Mouse (Mus musculus) embryo, embryonic 10.5 days (tissue): ENCODE data around the gene Tmem88.

Experiments used
- DNase-seq: peaks from one replicate; pipeline ENCODE4 v3.0.0-alpha.2; 2015; ENCODE audit warnings: low spot score

The Tmem88 gene

DNA sequence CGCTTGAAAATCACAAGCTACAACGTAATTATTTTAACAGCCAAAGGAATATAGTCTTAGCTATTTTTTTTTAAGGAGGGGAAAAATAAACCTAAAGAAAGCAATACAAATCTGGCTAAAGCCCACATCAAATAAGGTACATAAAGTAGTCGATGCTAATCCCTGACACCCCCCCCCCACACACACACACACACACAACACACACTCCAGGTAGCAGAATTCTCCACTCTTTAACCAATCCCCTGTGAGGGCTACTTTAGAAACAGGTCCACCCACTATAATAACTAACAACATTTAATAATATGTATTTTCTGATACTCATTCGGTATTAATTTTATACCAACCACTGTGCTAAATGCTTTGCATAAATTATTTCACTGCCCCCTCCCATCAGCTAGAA is 18.5 kb upstream of the Tmem88 start:
- no peak for DNase-seq

GRCm38 (mm10) chr11:69415668-69416451 is 17.8 kb upstream of the Tmem88 start:
- peak; percentile 88 for DNase-seq

DNA sequence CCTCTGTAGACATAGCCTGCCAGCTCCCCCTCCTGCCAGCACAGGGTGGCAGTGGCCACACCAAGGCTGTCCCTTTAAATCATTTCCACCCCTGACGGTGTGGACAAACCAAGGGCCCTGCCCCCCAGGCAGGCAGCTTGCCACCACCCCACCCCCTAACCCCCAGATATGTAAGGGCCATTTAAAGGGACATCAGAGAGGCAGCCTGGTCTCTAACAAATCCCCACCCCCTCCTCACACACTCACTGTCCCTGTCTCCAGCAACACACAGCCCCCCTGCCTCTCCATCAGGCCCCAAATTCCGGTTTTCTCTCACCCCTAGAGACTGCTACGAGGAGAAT is 17.3 kb upstream of the Tmem88 start:
- DNase-seq, result peak; percentile 74

- peak; percentile 61 for DNase-seq
Measured at GRCm38 (mm10) chr11:69414421-69415326, 16.6 kb upstream of the Tmem88 start.

DNA sequence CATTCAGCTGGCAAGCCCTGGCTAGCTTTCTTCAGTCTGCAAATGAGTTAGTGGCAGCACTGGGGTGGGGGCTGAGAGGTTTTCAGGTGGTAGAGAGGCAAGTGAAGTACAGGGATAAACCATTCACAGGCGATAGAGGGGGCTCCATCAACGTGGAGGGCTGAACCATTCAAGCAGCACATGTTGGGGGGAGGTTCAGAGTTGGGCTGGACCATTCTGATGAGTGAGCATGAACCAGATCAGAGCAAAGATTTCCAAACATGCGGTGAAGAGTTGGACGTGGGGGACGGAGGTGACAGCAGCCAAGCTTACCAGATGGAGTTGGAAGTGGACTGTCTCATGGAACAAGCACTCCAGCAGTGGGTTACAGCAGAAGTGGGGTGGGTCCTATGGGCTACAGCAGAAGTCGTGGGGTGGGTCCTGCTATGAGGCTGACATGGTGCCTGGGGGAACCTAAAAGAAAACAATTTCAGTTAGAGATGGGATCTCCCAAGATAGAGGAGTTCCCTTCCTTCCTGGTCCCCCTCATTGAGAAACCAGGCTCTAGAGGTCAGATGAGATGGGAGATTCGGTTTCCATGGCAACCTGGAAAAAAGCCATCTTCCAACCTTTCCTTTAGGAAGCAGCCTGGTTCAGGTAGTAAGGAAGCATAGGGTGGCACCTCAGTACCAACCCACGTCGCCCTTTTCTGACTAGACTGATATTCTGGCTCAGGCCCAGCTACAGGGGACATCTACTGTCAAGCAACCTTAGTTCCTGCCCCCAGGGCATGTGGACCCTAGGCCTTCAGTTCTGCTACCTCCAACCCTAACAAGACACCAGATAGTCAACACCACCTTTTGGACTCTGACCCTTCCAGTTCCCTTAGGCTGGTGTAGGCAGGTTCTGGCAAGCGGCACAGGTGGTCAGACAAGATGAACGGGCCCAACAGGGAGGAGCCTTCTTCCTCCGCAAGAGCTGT is 15.5 kb upstream of the Tmem88 start, which contains the start of gene Kdm6b:
TSS of gene Kdm6b (minus strand) at position 455 of the 961 bp plus-strand sequence.
- peak; percentile 78 for DNase-seq

DNA sequence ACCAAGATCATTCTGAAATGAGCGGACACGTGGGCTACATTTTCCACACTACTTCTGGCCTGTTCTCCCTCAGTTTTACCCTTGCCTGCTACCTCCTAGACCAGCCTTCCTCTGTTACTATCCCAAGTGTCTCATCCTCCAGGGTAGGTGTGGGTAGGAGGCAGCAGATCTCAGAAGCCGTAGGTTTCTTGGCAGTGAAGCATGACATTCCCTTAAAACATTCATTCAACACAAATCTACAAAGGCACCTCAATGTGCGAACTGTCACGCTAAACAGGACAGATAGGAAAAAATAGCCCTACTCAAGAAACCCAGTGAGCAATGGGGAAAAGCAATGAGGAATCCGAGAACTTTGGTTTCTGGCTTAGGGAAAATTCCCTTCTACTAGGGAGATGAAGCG is 14.5 kb upstream of the Tmem88 start:
- no peak for DNase-seq

DNA sequence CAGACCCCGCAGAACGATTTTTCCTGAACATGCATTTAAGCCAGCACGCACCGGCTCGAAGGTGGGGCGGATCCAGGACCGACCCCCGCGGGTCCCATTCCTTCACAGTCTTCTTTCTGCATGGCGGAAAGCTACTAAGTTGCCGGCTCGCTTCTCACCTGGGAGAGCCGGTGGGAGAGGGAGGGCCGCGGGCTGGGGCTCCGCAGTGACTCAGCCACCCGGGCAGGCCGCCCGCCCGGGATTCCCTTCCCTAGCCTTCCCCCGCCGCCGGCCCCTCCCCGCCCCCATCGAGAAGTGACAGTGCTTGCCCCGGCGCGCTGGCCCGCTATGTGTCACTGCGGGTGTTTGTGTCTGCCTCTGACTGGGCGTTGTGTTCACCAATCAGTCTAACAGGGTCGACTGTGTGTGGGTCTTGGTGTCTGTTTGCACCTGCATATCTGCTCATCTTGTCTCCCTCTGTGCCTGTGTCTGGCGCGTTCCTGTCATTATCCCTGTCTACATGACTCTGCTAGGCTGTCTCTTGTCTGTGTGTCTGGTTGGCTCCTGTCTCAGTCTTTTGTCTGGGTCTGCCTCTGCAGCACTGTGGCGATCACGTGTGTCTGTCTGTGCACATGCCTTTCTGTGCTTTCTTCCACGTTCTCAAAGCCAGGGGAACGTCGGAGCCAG is 13.6 kb upstream of the Tmem88 start:
- peak; percentile 75 for DNase-seq

DNA sequence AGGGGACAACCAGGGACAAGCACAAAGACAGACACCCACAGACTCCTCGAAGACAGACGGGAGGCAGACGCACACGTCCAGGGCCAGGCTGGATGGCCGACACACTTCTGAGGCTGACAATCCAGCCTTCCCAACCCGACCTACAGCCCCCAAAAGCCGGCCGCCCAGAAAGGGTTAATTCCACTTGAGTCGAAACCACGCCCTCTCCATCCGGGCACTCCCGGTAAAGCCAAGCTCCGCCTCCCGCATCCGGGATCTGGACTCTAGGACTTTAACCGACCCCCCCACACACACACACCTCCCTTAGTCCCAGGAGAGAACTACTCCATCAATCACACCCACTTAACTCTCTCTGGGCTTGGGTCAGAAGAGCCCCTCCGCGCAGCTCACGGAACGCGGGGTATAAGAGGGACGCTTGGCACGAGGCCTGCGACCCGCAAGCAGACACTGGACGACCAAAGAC is 13.1 kb upstream of the Tmem88 start:
- DNase-seq, result peak; percentile 100

- peak; percentile 49 for DNase-seq
Measured at GRCm38 (mm10) chr11:69410310-69411072, 12.5 kb upstream of the Tmem88 start.

DNA sequence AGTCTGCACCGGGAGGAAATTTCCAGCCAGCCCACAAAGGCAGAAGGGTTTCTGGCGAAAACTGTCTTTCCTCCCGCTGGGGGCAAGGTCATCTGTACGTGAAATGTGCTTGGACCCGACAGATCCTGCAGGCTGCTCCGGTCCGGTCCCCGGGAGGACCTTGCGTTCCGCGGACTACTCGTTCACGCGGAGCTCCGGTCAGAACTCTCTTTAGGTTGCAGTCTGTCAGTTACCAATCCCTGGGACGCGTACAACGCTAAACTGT is 11.9 kb upstream of the Tmem88 start:
- no peak for DNase-seq

DNA sequence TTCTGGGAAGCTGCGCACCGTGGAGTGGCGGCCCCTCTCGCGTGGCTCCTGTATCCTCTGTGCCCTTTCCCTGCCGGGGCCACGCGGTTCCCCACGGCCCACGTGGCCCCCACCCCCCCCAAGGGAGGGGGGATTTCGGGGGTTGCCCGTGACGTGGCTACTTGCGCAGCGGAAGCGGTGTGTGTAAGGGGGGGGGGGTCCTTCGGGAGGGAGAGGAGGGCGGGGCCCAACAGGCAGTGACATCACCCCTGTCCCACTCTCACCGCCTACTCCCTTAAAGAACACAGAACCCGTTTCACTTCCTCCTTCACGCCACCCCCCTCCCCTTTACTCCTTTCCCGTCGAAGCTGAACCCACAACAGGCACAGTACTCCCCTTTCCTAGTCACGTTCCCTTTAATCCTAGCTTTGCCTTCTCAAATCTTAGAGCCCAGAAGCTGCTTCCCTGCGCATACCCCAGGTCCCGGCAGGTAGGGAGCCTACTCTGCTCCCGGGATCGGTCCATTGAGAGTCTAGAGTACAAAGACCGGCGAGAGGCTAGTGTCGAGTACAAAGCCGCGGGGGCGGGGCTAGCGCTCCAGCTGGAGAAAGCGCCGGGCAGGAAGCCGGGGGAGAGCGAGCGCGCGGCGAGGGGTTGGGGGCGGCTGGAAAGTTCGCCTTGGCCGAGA is 11.5 kb upstream of the Tmem88 start:
- peak; percentile 92 for DNase-seq

DNA sequence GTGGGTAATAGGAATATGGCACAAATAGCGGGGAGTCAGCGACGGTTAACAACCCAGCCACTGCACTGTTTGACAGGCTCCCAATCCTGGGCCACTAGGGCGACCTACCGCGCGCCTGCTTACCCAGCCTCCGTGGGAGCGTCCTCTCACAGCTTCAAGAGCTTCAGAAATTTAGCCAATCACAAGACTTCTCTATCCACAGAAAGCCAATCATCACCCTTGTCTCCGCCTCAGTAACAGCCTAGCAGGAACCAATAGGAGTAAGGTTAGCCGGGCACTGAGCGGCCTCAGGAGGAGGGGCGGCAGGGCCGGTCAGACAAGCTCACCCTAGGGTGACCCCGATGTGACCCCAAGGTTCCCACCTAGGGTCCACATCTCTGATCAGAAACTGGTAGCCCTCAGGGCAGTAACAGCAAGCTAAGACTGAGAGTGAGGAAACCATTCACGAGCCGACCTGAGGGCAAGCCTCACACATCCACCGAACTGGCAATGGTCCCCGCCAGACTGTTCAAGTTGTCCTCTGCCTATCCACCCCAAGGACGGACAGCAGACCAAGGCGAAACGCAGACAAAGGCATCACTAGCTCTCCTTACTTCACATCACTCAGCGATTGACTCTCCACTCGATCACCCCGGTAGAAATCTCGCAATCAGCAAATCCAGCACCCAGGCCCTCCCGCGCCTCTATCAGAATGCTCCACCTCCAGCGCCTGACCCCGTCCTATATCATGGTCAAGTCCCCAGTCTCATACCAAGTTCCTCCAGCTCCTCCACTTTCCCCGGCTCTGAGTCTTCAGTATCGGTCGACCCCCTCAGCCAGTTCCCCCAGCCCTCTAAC is 10.7 kb upstream of the Tmem88 start:
- peak; percentile 94 for DNase-seq

DNA sequence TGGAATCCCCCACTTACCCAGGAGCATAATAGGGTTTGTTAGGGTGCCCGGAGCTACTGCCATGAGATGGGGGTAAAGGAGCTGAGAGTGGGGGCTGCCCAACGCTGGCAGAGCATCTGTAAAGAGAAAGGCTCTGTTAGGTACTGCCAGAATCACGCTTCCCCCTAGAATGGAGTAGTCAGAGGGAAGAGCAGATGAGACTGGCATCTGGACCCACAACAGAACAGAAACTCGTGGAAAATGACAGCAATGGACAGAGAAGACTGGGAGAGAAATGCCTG is 9.6 kb upstream of the Tmem88 start:
- no peak for DNase-seq

DNA sequence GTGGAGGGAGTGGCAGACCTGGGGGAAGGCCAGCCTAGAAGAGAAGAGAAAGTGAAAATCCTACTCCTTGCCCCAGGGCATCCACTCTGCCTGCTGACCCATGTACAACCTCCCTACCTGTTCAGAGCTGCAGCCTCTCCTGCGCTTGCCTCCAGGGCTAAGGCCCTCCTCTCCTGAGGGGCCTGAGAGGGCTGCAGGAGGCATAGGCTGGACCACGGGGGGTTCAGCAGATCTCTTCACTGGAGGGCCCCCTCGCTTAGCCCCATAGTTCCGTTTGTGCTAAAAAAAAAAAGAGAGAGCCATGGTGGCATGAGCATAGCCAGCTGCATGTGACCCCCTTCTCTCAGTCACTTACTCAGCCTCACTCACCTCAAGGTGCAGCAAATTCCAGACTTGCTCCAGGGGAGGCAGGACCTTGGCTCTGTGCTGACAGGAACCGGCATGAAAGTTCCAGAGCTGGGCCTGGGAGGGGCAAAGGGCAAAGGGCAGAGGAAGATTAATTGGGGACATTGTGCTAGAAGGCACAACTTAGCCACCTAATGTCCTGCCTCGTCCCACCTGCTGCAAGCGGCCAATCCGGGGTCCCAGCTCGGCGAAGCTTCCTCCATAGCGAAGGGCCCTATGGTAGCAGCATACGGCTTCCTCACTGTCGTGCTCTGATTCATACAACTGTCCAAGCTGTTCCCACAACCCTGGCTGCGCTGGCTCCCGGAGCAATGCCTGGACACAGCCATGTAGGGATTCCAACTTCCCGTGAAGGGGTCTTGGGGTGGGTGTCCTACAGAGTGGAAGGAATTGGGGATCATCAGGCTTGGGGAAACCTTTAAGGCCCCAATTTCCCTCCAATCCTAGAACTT is 9.1 kb upstream of the Tmem88 start:
- DNase-seq, result no peak

DNA sequence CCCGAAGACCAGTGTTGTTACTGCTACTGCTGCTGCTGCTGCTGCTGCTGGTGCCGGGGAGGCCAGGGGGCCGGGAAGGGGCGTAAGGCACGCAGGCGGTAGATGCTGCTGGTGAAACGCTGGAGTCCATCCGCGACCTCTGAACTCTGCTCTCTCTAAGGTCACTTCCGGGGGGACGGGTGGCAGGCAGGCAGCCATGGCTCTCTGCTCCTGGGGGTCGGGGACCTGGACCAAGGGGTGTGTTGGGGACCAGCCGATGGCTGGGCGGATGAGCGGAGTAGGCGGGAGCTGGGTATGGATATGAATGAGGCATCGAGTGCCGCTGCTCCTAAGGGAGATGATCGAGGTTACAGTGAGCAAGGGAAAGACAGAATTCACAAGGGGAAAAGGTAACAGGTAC is 8.2 kb upstream of the Tmem88 start:
- no peak for DNase-seq

GRCm38 (mm10) chr11:69405397-69406200 is 7.6 kb upstream of the Tmem88 start:
- no peak for DNase-seq

DNA sequence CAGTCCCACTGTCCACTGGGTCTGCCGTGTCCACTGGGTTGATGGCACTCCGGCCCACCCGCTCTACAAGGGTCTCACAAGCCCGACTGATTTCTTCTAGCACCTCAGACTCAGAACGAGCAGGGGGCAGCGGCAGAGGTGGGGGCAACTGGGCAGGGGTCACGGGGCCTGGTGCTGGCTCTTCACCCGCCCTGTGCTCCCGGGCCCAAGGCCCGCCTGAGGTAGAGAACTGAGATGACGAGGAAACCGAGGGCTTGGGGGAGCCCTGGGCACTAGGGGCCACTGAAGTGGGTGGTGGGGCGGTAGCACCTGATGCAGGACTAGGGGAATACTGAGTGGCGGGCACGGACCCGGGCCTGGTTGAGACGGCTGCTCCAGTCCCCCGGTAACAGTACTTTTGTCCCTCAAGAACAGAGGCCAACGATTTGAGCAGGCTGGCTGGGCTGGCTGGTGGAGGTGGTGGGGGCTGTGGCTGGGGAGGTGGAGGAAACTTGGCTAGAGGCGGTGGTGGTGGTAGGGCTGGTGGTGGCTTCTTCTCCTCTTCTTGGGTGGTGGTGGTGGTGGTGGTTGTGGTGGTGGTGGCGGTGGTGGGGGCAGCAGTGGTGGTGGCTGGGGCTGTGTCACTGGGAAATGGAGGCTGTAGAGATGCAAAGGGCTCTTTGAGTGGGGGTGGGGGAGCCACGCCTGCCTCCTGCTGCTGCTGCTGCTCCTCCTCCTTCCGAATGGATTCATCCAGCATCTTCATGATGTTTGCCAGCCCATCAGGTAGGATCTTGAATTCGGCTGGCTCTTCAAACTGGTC is 6.8 kb upstream of the Tmem88 start:
- DNase-seq, result no peak
